Mouse (Mus musculus) MEL (cell line): ENCODE results near the gene Hfe.

ENCODE experiments used
- CHD2 ChIP-seq: IDR thresholded peaks from 2 replicates; pipeline ENCODE4 v1.6.1; 2011; ENCODE audit warnings: low read length, improper control_type of control experiment
- CTCF ChIP-seq, 3 experiments: IDR thresholded peaks in 2 of 3; conservative IDR thresholded peaks in 1 of 3; 2 replicates each; pipeline ENCODE4 v1.5.1; 2011 to 2012; ENCODE audit warnings: low read length in 3 of 3, low read depth in 2 of 3, mild to moderate bottlenecking in 2 of 3, improper control_type of control experiment in 1 of 3, inconsistent platforms in 1 of 3, mixed read lengths in 1 of 3, moderate library complexity in 1 of 3; ENCODE audit not compliant: control insufficient read depth in 1 of 3, insufficient read depth in 1 of 3, poor library complexity in 1 of 3, severe bottlenecking in 1 of 3
- ELF1 ChIP-seq: IDR thresholded peaks from 2 replicates; pipeline ENCODE4 v1.6.1; 2014; ENCODE audit warnings: low read depth, mild to moderate bottlenecking, inconsistent platforms, low read length, improper control_type of control experiment, moderate library complexity
- HCFC1 ChIP-seq: IDR thresholded peaks from 2 replicates; pipeline ENCODE4 v1.6.1; 2012; ENCODE audit warnings: low read depth, mild to moderate bottlenecking, inconsistent platforms, low read length, improper control_type of control experiment, moderate library complexity
- JUND ChIP-seq: IDR thresholded peaks from 2 replicates; pipeline ENCODE4 v1.6.1; 2011; ENCODE audit warnings: low read depth, mild to moderate bottlenecking, improper control_type of control experiment, low read length
- MYC ChIP-seq: IDR thresholded peaks from 2 replicates; pipeline ENCODE4 v1.6.1; 2011; ENCODE audit warnings: low read depth, mild to moderate bottlenecking, low read length, improper control_type of control experiment, moderate library complexity
- NRF1 ChIP-seq: IDR thresholded peaks from 2 replicates; pipeline ENCODE4 v1.6.1; 2014; ENCODE audit warnings: low read depth, mild to moderate bottlenecking, inconsistent platforms, low read length, improper control_type of control experiment, moderate library complexity; ENCODE audit not compliant: poor library complexity, insufficient read depth, severe bottlenecking
- POLR2A ChIP-seq, 2 experiments: IDR thresholded peaks; 2 replicates each; pipeline ENCODE4 v1.6.1; 2011 to 2012; ENCODE audit warnings: low read length in 2 of 2, mild to moderate bottlenecking in 2 of 2, control low read depth in 1 of 2, improper control_type of control experiment in 1 of 2, low read depth in 1 of 2, moderate library complexity in 1 of 2; ENCODE audit not compliant: control insufficient read depth in 1 of 2, insufficient read depth in 1 of 2, poor library complexity in 1 of 2
- POLR2AphosphoS2 ChIP-seq: IDR thresholded peaks from 2 replicates; pipeline ENCODE4 v1.6.1; 2011; ENCODE audit warnings: low read length, improper control_type of control experiment
- RAD21 ChIP-seq: IDR thresholded peaks from 2 replicates; pipeline ENCODE4 v1.6.1; 2011; ENCODE audit warnings: mild to moderate bottlenecking, low read depth, low read length, improper control_type of control experiment

DNA sequence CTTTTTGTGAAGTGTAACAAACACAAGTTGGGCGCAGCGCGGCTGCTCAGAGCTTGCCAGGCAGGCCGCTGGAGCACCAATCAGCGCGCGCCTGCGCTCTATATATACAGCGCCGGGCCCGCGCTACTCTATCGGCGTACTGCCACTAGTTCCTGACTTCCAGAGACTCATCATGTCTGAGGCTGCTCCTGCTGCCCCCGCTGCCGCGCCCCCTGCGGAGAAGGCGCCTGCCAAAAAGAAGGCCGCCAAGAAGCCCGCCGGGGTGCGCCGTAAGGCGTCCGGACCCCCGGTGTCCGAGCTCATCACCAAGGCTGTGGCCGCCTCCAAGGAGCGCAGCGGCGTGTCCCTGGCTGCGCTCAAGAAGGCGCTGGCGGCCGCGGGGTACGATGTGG is 28.0 kb upstream of the Hfe start, which contains the start of gene Hist1h1c:
- TF ChIP-seq CTCF (IDR thresholded peaks at IDR 0.05 in 2 of 3, conservative IDR thresholded peaks at IDR 0.05 in 1 of 3; ENCODE audit: control insufficient read depth in 1 of 3, insufficient read depth in 1 of 3, low read depth in 2 of 3, low read length in 3 of 3, poor library complexity in 1 of 3, severe bottlenecking in 1 of 3) (peak in 1 of 3 experiments; percentile 31; a peak in 2 of 6 replicates), ELF1 (no peak), POLR2A (IDR thresholded peaks at IDR 0.05; ENCODE audit: control insufficient read depth in 1 of 2, insufficient read depth in 1 of 2, low read depth in 1 of 2, low read length in 2 of 2, poor library complexity in 1 of 2) (peak; percentile 79 to 99), NRF1 (no peak), POLR2AphosphoS2 (no peak), MYC (no peak), HCFC1 (no peak), JUND (no peak), CHD2 (no peak), RAD21 (no peak)
